Mouse (Mus musculus) heart, adult 2 months (tissue): ENCODE measurements around the gene Spdef.

ENCODE experiments used
- CTCF ChIP-seq: fragments of 200-600 bp; IDR thresholded peaks from 2 replicates; pipeline ENCODE4 v1.8.1; 2022; ENCODE audit warnings: antibody characterized with exemption, mild to moderate bottlenecking, moderate library complexity
- EP300 ChIP-seq: fragments of 200-500 bp; IDR thresholded peaks from 2 replicates; pipeline ENCODE4 v1.6.1; 2011; ENCODE audit warnings: low read depth, low read length, control low read depth; ENCODE audit not compliant: insufficient read depth
- POLR2A ChIP-seq: fragments of 200-500 bp; IDR thresholded peaks from 2 replicates; pipeline ENCODE4 v1.6.1; 2011; ENCODE audit warnings: mild to moderate bottlenecking, low read depth, low read length, control low read depth; ENCODE audit not compliant: insufficient read depth

- TF ChIP-seq EP300 (no peak), CTCF (no peak), POLR2A (no peak)
Measured at GRCm38 (mm10) chr17:27677756-27678155, 51.0 kb downstream of the Spdef start.
